Mouse (Mus musculus) heart, adult 9 months (tissue): ENCODE data around the gene E130116L18Rik.
A peak's percentile ranks its signal among the peaks of the same experiment; 100 is the strongest.
"Not testable (repeated sequence)": the region's sequence is repeated elsewhere in the genome, so short reads cannot be mapped to it uniquely, and the experiment has no call there.

Experiments
- DNase-seq, 2 experiments: peaks; one replicate each; pipeline ENCODE4 v3.0.0; 2022; ENCODE audit warnings: low spot score in 2 of 2

The E130116L18Rik gene

GRCm38 (mm10) chr5:25181004-25181531, 41.9 kb downstream of the E130116L18Rik start, which contains the start of gene Galntl5:
Galntl5 (plus strand) TSS chr5:25181460.
- DNase-seq: peak; percentile 10 to 13

- DNase-seq: no peak
Measured at GRCm38 (mm10) chr5:25179936-25180488, 42.9 kb downstream of the E130116L18Rik start.

- DNase-seq: no peak
Measured at GRCm38 (mm10) chr5:25179284-25179683, 43.7 kb downstream of the E130116L18Rik start.

GRCm38 (mm10) chr5:25178543-25178942, 44.4 kb downstream of the E130116L18Rik start:
- DNase-seq: not testable (repeated sequence)

GRCm38 (mm10) chr5:25177937-25178336, 45.0 kb downstream of the E130116L18Rik start:
- DNase-seq: not testable (repeated sequence)
